Mouse (Mus musculus): Measurements from ENCODE around the gene Oxtr. TPM values are rescaled to one million over a fixed set of nuclear protein-coding genes. Genes with fewer than 3 reads are reported as not detected.

Oxtr gene
- polyA plus RNA-seq, 1 experiment from 2014 or later = 1.6 TPM

- Histone ChIP-seq H3K4me1 (replicated peaks; ENCODE audit: control insufficient read depth, insufficient read depth, low read length) (peaks cover 19% of the 10 kb centered on the region; the same call in 1 of the 2 replicates), H3K36me3 (replicated peaks; ENCODE audit: control insufficient read depth, insufficient read depth) (no peaks in the 10 kb centered on the region), H3K4me2 (replicated peaks) (no peak overlapping the region), H3K27me3 (ENCODE audit: control insufficient read depth, insufficient read depth, low read length) (peaks cover 40% of the 10 kb centered on the region), H3K9ac (no peak overlapping the region), H3K4me3 (replicated peaks; ENCODE audit: low read length) (no peak overlapping the region), H3K27ac (no peak overlapping the region), H3K9me3 (ENCODE audit: control insufficient read depth, low read length) (no peaks in the 10 kb centered on the region)
- 88% methylated on average over 6 of the region's 6 CpGs for WGBS
- no peak for DNase-seq (ENCODE audit: low spot score)
- no peak for ATAC-seq (ENCODE audit: low FRiP score)
Observed at GRCm38 (mm10) chr6:112492656-112493055, 2.9 kb upstream of the Oxtr start.

DNA sequence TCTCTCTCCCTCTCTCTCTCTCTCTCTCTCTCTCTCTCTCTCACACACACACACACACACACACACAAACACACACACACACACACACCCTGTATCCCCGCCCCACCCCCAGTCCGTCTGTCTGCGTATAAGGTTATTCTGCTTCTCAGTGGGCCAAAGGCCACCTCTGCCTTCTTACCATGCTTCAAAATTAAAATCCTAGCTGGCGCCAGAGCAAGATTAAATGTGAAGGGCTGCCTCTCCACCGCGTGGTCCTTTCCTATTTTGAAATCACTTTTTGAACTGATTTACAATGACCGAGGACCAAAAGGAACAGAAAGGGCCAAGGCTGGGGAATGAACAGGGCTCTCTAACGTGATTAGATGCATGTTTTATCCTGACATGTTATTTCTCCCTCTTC, 1.8 kb upstream of the Oxtr start:
- Histone ChIP-seq H3K27me3 (ENCODE audit: control insufficient read depth, insufficient read depth, low read length) (peaks cover 51% of the 10 kb centered on the region), H3K9me3 (ENCODE audit: control insufficient read depth, low read length) (no peaks in the 10 kb centered on the region), H3K4me3 (replicated peaks; ENCODE audit: low read length) (no peak overlapping the region), H3K36me3 (replicated peaks; ENCODE audit: control insufficient read depth, insufficient read depth) (no peaks in the 10 kb centered on the region), H3K4me2 (replicated peaks) (no peak overlapping the region), H3K9ac (no peak overlapping the region), H3K27ac (no peak overlapping the region), H3K4me1 (replicated peaks; ENCODE audit: control insufficient read depth, insufficient read depth, low read length) (peaks cover 19% of the 10 kb centered on the region; the same call in 1 of the 2 replicates)
- 77% methylated on average over 8 of the region's 8 CpGs for WGBS
- no peak for DNase-seq (ENCODE audit: low spot score)
- no peak for ATAC-seq (ENCODE audit: low FRiP score)

DNA sequence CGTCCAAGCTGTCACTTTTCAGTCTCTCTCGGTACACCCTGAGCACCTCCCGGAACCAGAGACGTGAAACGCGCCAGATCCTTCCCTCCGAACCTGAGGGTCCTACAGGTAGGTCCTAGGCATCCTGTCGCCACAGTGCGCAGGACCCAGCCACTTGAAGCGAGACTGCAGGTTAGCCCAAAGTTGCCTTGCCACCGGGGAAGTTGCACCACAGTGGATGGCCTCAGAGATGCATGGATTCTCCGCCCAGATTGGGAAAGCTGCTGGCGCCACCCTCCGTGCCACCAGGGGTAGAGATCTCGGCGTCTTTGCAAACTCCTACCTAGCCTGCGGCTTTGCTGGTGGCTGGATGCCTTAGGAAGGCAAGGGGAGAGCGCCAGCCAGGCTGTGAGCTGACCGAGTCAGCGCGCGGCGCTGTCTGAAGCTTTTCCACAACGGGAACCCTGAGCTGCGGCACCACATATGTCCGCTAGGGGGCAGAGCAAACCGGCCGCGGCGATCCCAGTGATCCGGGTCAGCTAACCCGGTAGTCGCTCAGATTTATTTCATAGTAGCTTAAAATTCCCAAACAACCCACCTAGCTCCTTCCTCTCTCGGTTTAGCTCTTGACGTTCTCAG, 991 bp upstream of the Oxtr start:
- Histone ChIP-seq H3K36me3 (replicated peaks; ENCODE audit: control insufficient read depth, insufficient read depth) (no peaks in the 10 kb centered on the region), H3K27me3 (ENCODE audit: control insufficient read depth, insufficient read depth, low read length) (peaks cover 51% of the 10 kb centered on the region), H3K4me3 (replicated peaks; ENCODE audit: low read length) (peak overlapping the region; percentile 34), H3K9me3 (ENCODE audit: control insufficient read depth, low read length) (no peaks in the 10 kb centered on the region), H3K4me1 (replicated peaks; ENCODE audit: control insufficient read depth, insufficient read depth, low read length) (peaks cover 19% of the 10 kb centered on the region; the same call in 1 of the 2 replicates), H3K4me2 (replicated peaks) (peak overlapping the region; percentile 76), H3K9ac (peak overlapping the region; percentile 41; the same call in 1 of the 2 replicates), H3K27ac (no peak overlapping the region)
- WGBS = 2% methylated on average over 35 of the region's 35 CpGs
- peak; percentile 84 for DNase-seq (ENCODE audit: low spot score)
- ATAC-seq (ENCODE audit: low FRiP score) = peak; percentile 65

- Histone ChIP-seq H3K4me3 (replicated peaks; ENCODE audit: low read length) (peak overlapping the region; percentile 34), H3K4me1 (replicated peaks; ENCODE audit: control insufficient read depth, insufficient read depth, low read length) (peaks cover 19% of the 10 kb centered on the region; the same call in 1 of the 2 replicates), H3K9me3 (ENCODE audit: control insufficient read depth, low read length) (no peaks in the 10 kb centered on the region), H3K27me3 (ENCODE audit: control insufficient read depth, insufficient read depth, low read length) (peaks cover 51% of the 10 kb centered on the region), H3K27ac (no peak overlapping the region), H3K4me2 (replicated peaks) (peak overlapping the region; percentile 76), H3K9ac (peak overlapping the region; percentile 47; the same call in 1 of the 2 replicates), H3K36me3 (replicated peaks; ENCODE audit: control insufficient read depth, insufficient read depth) (no peaks in the 10 kb centered on the region)
- 4% methylated on average over 72 of the region's 72 CpGs for WGBS
- DNase-seq (ENCODE audit: low spot score) (peak; percentile 64), ATAC-seq (ENCODE audit: low FRiP score) (peak; percentile 31)
Observed at GRCm38 (mm10) chr6:112489181-112489909, 398 bp downstream of the Oxtr start.

GRCm38 (mm10) chr6:112488821-112489180, 942 bp downstream of the Oxtr start:
- peaks cover 51% of the 10 kb centered on the region for H3K27me3 ChIP-seq (ENCODE audit: control insufficient read depth, insufficient read depth, low read length)
- H3K4me1 ChIP-seq (replicated peaks; ENCODE audit: control insufficient read depth, insufficient read depth, low read length) = peaks cover 19% of the 10 kb centered on the region; the same call in 1 of the 2 replicates
- DNase-seq (ENCODE audit: low spot score) = no peak
- peak overlapping the region; percentile 76 for H3K4me2 ChIP-seq (replicated peaks)
- H3K27ac ChIP-seq = no peak overlapping the region
- no peaks in the 10 kb centered on the region for H3K36me3 ChIP-seq (replicated peaks; ENCODE audit: control insufficient read depth, insufficient read depth)
- ATAC-seq (ENCODE audit: low FRiP score) = no peak
- WGBS = 40% methylated on average over 24 of the region's 24 CpGs
- no peaks in the 10 kb centered on the region for H3K9me3 ChIP-seq (ENCODE audit: control insufficient read depth, low read length)
- peak overlapping the region; percentile 47; the same call in 1 of the 2 replicates for H3K9ac ChIP-seq
- peak overlapping the region; percentile 34 for H3K4me3 ChIP-seq (replicated peaks; ENCODE audit: low read length)

- no peak overlapping the region for H3K27ac ChIP-seq
- ATAC-seq (ENCODE audit: low FRiP score) (no peak), DNase-seq (ENCODE audit: low spot score) (no peak)
- H3K9ac ChIP-seq = no peak overlapping the region
- H3K4me1 ChIP-seq (replicated peaks; ENCODE audit: control insufficient read depth, insufficient read depth, low read length) = peaks cover 19% of the 10 kb centered on the region; the same call in 1 of the 2 replicates
- H3K4me3 ChIP-seq (replicated peaks; ENCODE audit: low read length) = no peak overlapping the region
- no peaks in the 10 kb centered on the region for H3K9me3 ChIP-seq (ENCODE audit: control insufficient read depth, low read length)
- H3K36me3 ChIP-seq (replicated peaks; ENCODE audit: control insufficient read depth, insufficient read depth) = no peaks in the 10 kb centered on the region
- 80% methylated on average over 5 of the region's 5 CpGs for WGBS
- H3K4me2 ChIP-seq (replicated peaks) = no peak overlapping the region
- H3K27me3 ChIP-seq (ENCODE audit: control insufficient read depth, insufficient read depth, low read length) = peaks cover 51% of the 10 kb centered on the region
Observed at GRCm38 (mm10) chr6:112487993-112488392, 1.8 kb downstream of the Oxtr start.

DNA sequence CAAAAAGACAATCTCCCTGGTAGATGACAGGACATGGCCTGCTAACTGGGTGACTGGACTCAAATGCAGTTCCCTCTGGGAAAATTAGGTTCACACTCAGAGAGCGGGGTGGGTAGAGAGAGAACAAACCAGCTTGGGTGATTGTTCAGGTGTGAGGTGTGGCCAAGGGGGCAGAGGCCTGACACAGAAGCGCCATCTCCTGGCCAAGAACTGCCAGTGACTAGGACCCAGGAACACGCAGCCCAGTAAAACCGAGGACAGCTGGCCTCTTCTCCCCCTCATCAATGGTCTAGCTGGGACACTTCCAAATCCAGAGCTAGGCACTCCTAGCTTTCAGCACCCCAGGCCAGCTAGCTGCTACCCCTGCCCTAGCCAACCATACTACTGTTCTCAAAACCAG, 5.4 kb downstream of the Oxtr start:
- ATAC-seq (ENCODE audit: low FRiP score) (no peak), DNase-seq (ENCODE audit: low spot score) (peak; percentile 51)
- H3K4me1 ChIP-seq (replicated peaks; ENCODE audit: control insufficient read depth, insufficient read depth, low read length) = peaks cover 5% of the 10 kb centered on the region; the same call in 1 of the 2 replicates
- no peaks in the 10 kb centered on the region for H3K36me3 ChIP-seq (replicated peaks; ENCODE audit: control insufficient read depth, insufficient read depth)
- no peak overlapping the region for H3K9ac ChIP-seq
- H3K4me2 ChIP-seq (replicated peaks) = no peak overlapping the region
- no peak overlapping the region for H3K4me3 ChIP-seq (replicated peaks; ENCODE audit: low read length)
- H3K9me3 ChIP-seq (ENCODE audit: control insufficient read depth, low read length) = no peaks in the 10 kb centered on the region
- H3K27ac ChIP-seq = no peak overlapping the region
- WGBS = 4% methylated on average over 4 of the region's 4 CpGs
- peaks cover 34% of the 10 kb centered on the region for H3K27me3 ChIP-seq (ENCODE audit: control insufficient read depth, insufficient read depth, low read length)

DNA sequence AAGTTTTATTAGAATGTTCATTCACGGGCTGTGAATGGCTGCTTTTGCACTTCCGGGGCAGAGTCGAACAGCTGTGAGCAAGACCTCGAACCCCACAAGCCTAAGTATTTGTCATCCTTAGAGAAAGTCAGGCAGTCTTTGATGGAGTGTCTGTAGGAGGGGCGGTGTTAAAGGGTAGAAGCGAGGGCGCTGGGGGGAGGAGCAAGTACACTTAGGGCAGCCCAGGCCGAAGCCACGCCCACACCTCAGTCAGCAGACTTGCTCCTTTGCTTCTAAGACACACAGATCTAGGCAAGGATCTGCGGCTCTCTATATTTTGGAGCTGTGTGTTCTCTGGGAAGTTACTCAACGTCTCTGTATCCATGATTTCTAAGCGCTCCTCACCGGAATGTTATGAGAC, 9.9 kb downstream of the Oxtr start:
- Histone ChIP-seq H3K9me3 (ENCODE audit: control insufficient read depth, low read length) (no peaks in the 10 kb centered on the region), H3K4me1 (replicated peaks; ENCODE audit: control insufficient read depth, insufficient read depth, low read length) (no peaks in the 10 kb centered on the region), H3K4me3 (replicated peaks; ENCODE audit: low read length) (no peak overlapping the region), H3K27ac (no peak overlapping the region), H3K36me3 (replicated peaks; ENCODE audit: control insufficient read depth, insufficient read depth) (no peaks in the 10 kb centered on the region), H3K27me3 (ENCODE audit: control insufficient read depth, insufficient read depth, low read length) (0 out of 2 replicates have a peak, but pooled peaks cover 6% of the 10 kb centered on the region), H3K9ac (no peak overlapping the region), H3K4me2 (replicated peaks) (no peak overlapping the region)
- WGBS = 52% methylated on average over 13 of the region's 13 CpGs
- no peak for DNase-seq (ENCODE audit: low spot score)
- ATAC-seq (ENCODE audit: low FRiP score) = no peak

DNA sequence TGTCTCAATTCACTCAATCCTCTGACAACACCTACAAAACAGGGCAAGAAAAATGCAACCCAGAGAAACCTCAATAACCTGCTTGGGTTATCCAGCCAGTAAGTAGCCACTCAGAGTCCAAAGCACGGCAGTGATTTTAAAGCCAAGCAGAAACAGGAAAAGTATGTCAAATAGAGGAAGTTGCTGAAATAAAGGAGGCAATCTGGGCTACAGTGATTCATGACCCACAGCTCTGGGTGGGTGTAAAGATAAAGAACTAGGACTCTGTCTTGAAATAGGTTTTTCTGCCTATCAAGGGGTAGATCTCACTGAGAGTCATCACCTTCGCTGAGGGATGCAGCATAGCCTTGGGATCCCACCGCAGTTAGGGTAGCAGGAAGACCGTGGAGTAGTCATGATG, 18.1 kb downstream of the Oxtr start:
- H3K4me2 ChIP-seq (replicated peaks) = no peak overlapping the region

More for the DNA sequence above, 18.1 kb downstream of the Oxtr start:
- 96% methylated on average over 4 of the region's 4 CpGs for WGBS
- no peak for ATAC-seq (ENCODE audit: low FRiP score)
- Histone ChIP-seq H3K27ac (no peak overlapping the region), H3K4me1 (replicated peaks; ENCODE audit: control insufficient read depth, insufficient read depth, low read length) (no peaks in the 10 kb centered on the region), H3K4me3 (replicated peaks; ENCODE audit: low read length) (no peak overlapping the region), H3K9ac (no peak overlapping the region), H3K27me3 (ENCODE audit: control insufficient read depth, insufficient read depth, low read length) (no peaks in the 10 kb centered on the region), H3K9me3 (ENCODE audit: control insufficient read depth, low read length) (no peaks in the 10 kb centered on the region), H3K36me3 (replicated peaks; ENCODE audit: control insufficient read depth, insufficient read depth) (no peaks in the 10 kb centered on the region)
- DNase-seq (ENCODE audit: low spot score) = no peak
